Mouse (Mus musculus): ENCODE data around the gene Vezt.

DNA sequence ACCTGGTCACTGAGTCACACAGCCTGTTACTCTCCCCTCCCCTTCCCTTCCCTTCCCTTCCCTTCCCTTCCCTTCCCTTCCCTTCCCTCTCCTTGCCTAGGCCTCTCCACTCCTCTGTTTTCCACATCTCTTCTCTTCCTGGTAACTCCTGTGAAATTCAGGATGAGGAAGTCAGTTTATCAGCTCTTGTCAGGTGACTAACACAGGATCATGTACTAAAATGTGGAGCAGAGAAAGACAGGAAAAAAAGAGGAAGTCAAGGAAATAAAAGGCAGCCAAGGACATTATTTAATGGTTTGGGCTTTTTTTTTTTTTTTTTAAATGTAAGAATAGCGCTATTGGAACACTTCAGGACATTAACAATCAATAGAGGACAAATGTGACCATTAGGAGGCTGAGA, 126.6 kb downstream of the Vezt start:
- TF ChIP-seq TAL1 (IDR thresholded peaks at IDR 0.05; ENCODE audit: low read length) (peak; percentile 54), SMC3 (IDR thresholded peaks at IDR 0.05; ENCODE audit: low read depth, low read length) (no peak), MYC (IDR thresholded peaks at IDR 0.05; ENCODE audit: low read depth, low read length) (no peak), ETS1 (IDR thresholded peaks at IDR 0.05; ENCODE audit: low read depth, low read length) (peak; percentile 66), ZC3H11A (IDR thresholded peaks at IDR 0.05; ENCODE audit: low read depth, low read length) (no peak), USF2 (IDR thresholded peaks at IDR 0.05; ENCODE audit: borderline replicate concordance in 1 of 2, insufficient read depth in 1 of 2, low read depth in 1 of 2, low read length in 2 of 2) (no peak), E2F4 (IDR thresholded peaks at IDR 0.05; ENCODE audit: borderline replicate concordance, low read depth, low read length) (peak; percentile 48; the same call in 1 of the 2 replicates), MAX (IDR thresholded peaks at IDR 0.05; ENCODE audit: low read length) (no peak; the same call in 1 of the 2 replicates), ZKSCAN1 (IDR thresholded peaks at IDR 0.05; ENCODE audit: low read depth, low read length) (no peak), CTCF (IDR thresholded peaks at IDR 0.05 in 2 of 3, conservative IDR thresholded peaks at IDR 0.05 in 1 of 3; ENCODE audit: control insufficient read depth in 1 of 3, insufficient read depth in 1 of 3, low read depth in 2 of 3, low read length in 3 of 3, poor library complexity in 1 of 3, severe bottlenecking in 1 of 3) (no peak), BHLHE40 (IDR thresholded peaks at IDR 0.05; ENCODE audit: borderline replicate concordance, low read depth, low read length) (peak; percentile 55; the same call in 1 of the 2 replicates), CHD2 (IDR thresholded peaks at IDR 0.05; ENCODE audit: low read length) (no peak), GABPA (IDR thresholded peaks at IDR 0.05; ENCODE audit: low read depth, low read length) (no peak), EP300 (IDR thresholded peaks at IDR 0.05; ENCODE audit: low read depth in 1 of 2, low read length in 2 of 2) (peak in 1 of 2 experiments; percentile 55; a peak in 1 of 4 replicates)
